Mouse (Mus musculus): ENCODE measurements around the gene Osbpl9.

- TF ChIP-seq POLR2A (IDR thresholded peaks at IDR 0.05; ENCODE audit: low read depth, low read length) (no peak), CTCF (IDR thresholded peaks at IDR 0.05; ENCODE audit: extremely low read depth, insufficient read depth, insufficient read length, insufficient replicate concordance) (no peak)
Observed at GRCm38 (mm10) chr4:109234806-109235350, 32.8 kb upstream of the Osbpl9 start.

All from spleen, adult 2 months (tissue).